Mouse (Mus musculus): ENCODE results near the gene 1600014C23Rik. TPM values are rescaled to one million over a fixed set of nuclear protein-coding genes. Genes with fewer than 3 reads are reported as not detected.
A peak's percentile ranks its signal among the peaks of the same experiment; 100 is the strongest.

The 1600014C23Rik gene
- polyA plus RNA-seq, 1 experiment from 2014 or later: not detected

DNA sequence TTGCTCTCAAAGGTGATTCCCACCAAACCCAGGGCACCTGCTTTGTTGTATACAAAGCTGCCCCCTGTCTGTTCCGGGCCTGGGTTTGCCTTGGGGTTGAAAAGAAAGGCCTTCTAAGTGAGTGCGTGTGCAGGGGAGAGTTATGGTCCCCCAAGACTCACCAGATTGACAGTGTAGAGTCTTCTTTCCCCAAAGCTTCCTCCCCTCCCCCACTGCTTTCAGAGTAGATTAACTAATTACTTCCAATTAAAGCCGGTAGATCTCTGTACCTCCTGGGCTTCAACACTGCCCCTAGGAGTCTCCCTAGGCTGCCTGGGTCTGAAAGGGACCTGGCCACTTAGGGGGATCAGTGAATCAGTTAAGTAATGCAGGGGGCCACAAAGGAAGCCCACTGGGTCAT lies 689 bp upstream of the 1600014C23Rik start:
- Histone ChIP-seq H3K27ac (peak overlapping the region; percentile 89; the same call in 1 of the 2 replicates), H3K36me3 (no peaks in the 10 kb centered on the region), H3K27me3 (replicated peaks) (peaks cover 45% of the 10 kb centered on the region), H3K4me3 (peak overlapping the region; percentile 47; the same call in 1 of the 2 replicates), H3K4me1 (peaks cover 46% of the 10 kb centered on the region), H3K4me2 (peak overlapping the region; percentile 77), H3K9me3 (replicated peaks) (no peaks in the 10 kb centered on the region), H3K9ac (peak overlapping the region; percentile 60)
- WGBS (ENCODE audit: insufficient replicate concordance): 35% methylated on average over 3 of the region's 3 CpGs
- ATAC-seq: no peak

DNA sequence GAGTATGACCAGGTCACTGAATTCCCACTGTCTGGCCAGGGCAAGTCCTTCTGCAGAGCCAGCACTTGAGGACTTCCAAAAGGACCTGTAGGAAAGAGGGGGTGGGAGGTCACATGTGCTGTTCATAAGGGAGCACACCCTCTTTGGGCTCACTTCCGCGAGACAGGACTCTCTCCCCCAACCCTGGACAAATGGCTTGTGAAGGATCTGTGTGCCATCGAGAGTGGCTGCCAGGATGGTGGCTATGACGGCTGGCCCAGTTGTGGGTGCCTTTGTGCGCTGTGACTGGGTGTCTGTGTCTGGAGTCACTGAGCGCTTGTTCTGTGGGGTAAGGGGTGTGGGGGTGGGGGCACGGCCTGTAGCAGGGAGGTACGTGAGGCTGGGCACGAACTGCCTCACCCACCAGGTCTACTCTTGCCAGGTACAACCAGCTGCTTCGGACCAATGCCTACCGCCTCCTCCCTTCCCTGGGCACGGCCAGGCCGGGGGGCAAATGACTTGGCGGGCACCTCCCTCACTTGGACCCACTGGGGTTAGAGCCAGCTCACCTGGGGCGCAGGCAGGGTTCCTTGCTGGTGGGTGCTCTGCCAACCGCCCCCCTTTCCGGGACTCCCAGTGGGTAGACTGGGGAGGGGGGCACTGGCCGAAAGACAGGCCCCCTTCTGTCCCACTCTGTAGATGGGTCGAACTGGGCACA lies 458 bp downstream of the 1600014C23Rik start:
- peak overlapping the region; percentile 47; the same call in 1 of the 2 replicates for H3K4me3 ChIP-seq
- no peaks in the 10 kb centered on the region for H3K36me3 ChIP-seq
- no peaks in the 10 kb centered on the region for H3K9me3 ChIP-seq (replicated peaks)
- 0 out of 2 replicates have a peak overlapping the region, but pooled peaks have one; percentile 60 for H3K9ac ChIP-seq
- H3K4me2 ChIP-seq: peak overlapping the region; percentile 77
- no peak overlapping the region for H3K27ac ChIP-seq
- no peak for ATAC-seq
- H3K27me3 ChIP-seq (replicated peaks): peaks cover 45% of the 10 kb centered on the region
- WGBS (ENCODE audit: insufficient replicate concordance): 59% methylated on average over 19 of the region's 19 CpGs
- H3K4me1 ChIP-seq: peaks cover 46% of the 10 kb centered on the region

DNA sequence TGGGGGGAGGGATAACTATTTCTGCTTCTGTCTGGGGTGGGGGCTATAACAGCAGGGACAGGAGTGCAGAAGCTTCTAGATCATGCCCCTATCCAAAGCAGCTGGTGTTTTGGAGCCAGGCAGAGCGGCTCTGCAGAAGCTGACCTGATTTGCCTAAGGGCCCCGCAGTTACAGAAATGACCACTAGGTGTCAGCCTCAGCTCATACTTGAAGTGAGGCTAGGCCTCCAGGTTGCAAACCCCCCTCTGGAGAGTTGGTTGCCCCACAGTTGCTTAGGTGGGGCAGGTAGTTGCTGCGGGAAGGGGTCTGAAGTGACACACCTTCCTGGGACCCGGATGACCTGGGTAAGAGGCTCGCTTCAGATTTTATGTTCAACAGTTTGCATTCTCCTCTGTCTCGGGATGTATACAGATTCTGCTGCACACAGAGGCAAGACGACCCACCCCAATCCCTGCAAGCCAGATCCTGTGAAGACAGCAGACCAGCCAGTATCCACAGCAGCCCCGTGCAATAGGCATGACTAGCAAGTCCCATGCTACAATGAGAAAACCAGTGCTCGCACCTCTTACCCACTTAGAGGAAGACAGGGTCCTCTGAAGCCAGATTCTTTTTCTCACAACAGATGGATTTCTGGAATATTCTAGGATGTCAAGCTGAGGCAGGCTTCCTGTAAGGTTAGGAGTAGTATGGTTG lies 2.3 kb downstream of the 1600014C23Rik start:
- H3K9me3 ChIP-seq (replicated peaks): no peaks in the 10 kb centered on the region
- H3K36me3 ChIP-seq: no peaks in the 10 kb centered on the region
- H3K4me3 ChIP-seq: no peak overlapping the region
- H3K4me1 ChIP-seq: peaks cover 49% of the 10 kb centered on the region
- 27% methylated on average over 9 of the region's 9 CpGs for WGBS (ENCODE audit: insufficient replicate concordance)
- H3K9ac ChIP-seq: no peak overlapping the region
- no peak for ATAC-seq
- no peak overlapping the region for H3K27ac ChIP-seq
- peaks cover 45% of the 10 kb centered on the region for H3K27me3 ChIP-seq (replicated peaks)
- no peak overlapping the region for H3K4me2 ChIP-seq

DNA sequence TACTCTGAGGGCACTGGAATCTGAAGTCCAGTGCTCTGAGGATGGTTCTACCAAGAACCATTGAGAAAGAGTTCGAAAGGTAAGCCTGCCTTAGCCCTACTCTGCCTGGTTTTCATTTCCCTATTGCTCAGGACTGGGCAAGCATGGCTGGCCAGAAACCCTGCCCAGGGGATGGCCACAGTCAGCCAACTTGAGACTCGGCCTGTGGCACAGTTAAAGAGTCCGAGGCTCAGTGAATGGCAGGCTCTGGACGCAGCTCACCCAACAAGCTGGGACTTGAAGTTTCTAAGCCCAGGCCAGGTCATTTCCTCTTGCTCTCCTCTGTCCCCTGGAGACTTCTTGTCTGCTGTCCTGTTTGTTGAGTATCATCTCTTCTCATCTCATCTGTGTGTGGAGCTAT lies 2.9 kb downstream of the 1600014C23Rik start:
- Histone ChIP-seq H3K27me3 (replicated peaks) (peaks cover 45% of the 10 kb centered on the region), H3K4me3 (no peak overlapping the region), H3K27ac (no peak overlapping the region), H3K36me3 (no peaks in the 10 kb centered on the region), H3K4me2 (no peak overlapping the region), H3K9ac (no peak overlapping the region), H3K9me3 (replicated peaks) (no peaks in the 10 kb centered on the region), H3K4me1 (peaks cover 49% of the 10 kb centered on the region)
- 73% methylated on average over 4 of the region's 4 CpGs for whole genome bisulfite sequencing (ENCODE audit: insufficient replicate concordance)
- no peak for ATAC-seq

DNA sequence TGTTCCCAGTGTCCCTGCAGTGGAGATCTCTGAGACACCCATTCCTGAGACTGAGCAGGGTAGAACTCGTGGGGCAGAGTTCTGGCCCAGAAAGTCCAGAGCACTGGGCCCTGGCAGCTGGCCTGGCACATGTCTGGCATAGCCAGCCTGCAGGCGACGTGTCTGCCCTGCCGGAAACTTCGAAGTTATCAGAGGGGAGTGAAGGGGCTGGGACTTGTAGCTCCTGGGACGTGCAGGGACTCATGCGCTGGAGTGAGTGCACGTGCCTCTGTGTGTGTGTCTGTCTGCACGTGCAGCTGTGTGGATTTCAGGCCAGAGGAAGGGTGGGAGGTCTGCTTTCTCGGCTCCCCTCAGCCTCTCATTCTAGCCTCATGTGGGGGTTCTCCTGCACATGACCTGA lies 4.3 kb downstream of the 1600014C23Rik start:
- Histone ChIP-seq H3K9me3 (replicated peaks) (no peaks in the 10 kb centered on the region), H3K4me2 (no peak overlapping the region), H3K36me3 (no peaks in the 10 kb centered on the region), H3K4me1 (peaks cover 47% of the 10 kb centered on the region), H3K4me3 (no peak overlapping the region), H3K27me3 (replicated peaks) (peaks cover 40% of the 10 kb centered on the region), H3K27ac (no peak overlapping the region), H3K9ac (no peak overlapping the region)
- ATAC-seq: no peak
- 44% methylated on average over 10 of the region's 10 CpGs for WGBS (ENCODE audit: insufficient replicate concordance)

DNA sequence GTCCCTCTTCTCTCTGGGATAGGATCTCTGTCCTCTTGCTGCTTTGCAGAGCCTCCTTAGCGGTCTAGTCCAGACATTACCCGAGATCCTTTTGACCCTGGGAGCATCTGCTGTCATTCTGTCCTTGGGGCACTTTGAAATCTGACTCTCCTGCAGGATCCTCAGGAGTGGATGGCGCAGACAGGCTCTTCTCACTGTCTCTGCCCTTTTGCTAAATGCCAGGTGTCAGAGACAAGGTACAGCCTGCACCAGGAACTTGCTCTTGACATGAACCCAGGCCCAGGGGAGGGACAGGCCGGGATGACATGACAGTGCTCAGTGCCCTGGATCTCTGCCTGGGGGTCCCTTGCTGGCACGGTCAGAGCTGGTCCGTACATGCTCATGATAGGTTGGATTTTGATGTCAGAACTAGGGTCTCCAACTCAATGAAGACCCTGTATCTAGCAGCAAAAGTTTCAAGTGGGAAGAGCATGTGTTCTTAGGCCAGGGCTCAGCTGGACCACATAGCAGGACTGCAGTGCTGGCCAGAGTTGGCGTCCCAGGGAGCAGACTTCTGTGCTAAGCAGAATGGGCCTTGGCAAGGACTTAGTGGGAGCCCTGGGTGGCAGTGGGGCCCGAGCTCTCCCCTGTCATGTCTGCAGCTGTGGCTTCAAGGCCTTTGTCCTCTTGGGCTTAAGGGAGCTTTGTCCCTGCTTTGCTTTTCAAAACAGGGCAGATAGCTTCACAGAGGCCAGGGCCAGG lies 5.5 kb downstream of the 1600014C23Rik start:
- ATAC-seq: no peak
- H3K9ac ChIP-seq: no peak overlapping the region
- peaks cover 45% of the 10 kb centered on the region for H3K4me1 ChIP-seq
- H3K27ac ChIP-seq: no peak overlapping the region
- 75% methylated on average over 8 of the region's 8 CpGs for WGBS (ENCODE audit: insufficient replicate concordance)
- H3K27me3 ChIP-seq (replicated peaks): peaks cover 33% of the 10 kb centered on the region
- H3K9me3 ChIP-seq (replicated peaks): no peaks in the 10 kb centered on the region
- no peak overlapping the region for H3K4me2 ChIP-seq
- H3K4me3 ChIP-seq: no peak overlapping the region
- no peaks in the 10 kb centered on the region for H3K36me3 ChIP-seq

DNA sequence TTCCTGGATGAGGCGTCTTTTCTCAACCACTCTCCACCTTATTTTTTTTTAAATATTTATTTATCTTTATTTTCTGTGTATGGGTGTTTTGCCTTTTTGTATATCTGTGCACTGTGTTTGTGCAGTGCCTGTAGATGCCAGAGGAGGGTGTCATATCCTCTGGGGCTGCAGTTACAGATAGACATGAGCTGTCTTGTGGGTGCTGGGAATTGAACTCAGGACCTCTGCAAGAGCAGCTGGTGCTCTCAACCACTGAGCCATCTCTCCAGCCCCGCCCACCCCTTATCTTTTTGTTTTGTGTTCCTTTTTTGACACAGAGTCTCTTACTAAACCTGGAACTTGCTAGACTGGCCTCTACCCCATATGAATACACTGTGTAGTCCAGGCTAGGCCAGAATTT lies 6.2 kb downstream of the 1600014C23Rik start:
- 60% methylated on average over 2 of the region's 2 CpGs for WGBS (ENCODE audit: insufficient replicate concordance)
- ATAC-seq: no peak

DNA sequence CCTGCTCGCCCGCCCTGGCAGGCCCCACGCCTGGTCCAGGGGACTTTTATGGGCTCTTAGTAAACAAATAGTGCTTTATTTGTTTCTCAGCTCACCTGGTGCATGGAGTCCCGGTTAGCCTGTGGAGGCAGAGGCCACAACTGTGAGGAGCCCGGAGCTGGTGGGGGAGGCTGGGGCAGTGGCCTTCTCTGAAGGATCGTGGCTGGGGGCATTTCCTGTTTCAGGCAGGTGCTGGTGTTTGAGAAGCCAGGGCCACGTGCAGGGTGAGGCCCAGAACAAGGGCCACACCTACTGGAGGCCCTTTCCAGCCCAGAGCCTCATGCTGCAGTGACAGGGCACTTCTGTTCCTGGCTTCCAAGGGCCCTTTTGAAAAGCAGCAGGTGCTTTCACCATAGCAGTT lies 7.4 kb downstream of the 1600014C23Rik start:
- WGBS (ENCODE audit: insufficient replicate concordance): 33% methylated on average over 7 of the region's 7 CpGs
- Histone ChIP-seq H3K27me3 (replicated peaks) (peaks cover 16% of the 10 kb centered on the region; the same call in 1 of the 2 replicates), H3K36me3 (no peaks in the 10 kb centered on the region), H3K4me3 (peak overlapping the region; percentile 4; the same call in 1 of the 2 replicates), H3K9me3 (replicated peaks) (no peaks in the 10 kb centered on the region), H3K4me1 (peaks cover 43% of the 10 kb centered on the region), H3K27ac (peak overlapping the region; percentile 83), H3K9ac (peak overlapping the region; percentile 57), H3K4me2 (peak overlapping the region; percentile 49)
- ATAC-seq: peak; percentile 84

More for the DNA sequence above, 6.2 kb downstream of the 1600014C23Rik start:
- Histone ChIP-seq H3K4me1 (peaks cover 43% of the 10 kb centered on the region), H3K27me3 (replicated peaks) (peaks cover 27% of the 10 kb centered on the region), H3K9me3 (replicated peaks) (no peaks in the 10 kb centered on the region), H3K36me3 (no peaks in the 10 kb centered on the region), H3K27ac (no peak overlapping the region), H3K4me3 (no peak overlapping the region), H3K9ac (no peak overlapping the region), H3K4me2 (no peak overlapping the region)

DNA sequence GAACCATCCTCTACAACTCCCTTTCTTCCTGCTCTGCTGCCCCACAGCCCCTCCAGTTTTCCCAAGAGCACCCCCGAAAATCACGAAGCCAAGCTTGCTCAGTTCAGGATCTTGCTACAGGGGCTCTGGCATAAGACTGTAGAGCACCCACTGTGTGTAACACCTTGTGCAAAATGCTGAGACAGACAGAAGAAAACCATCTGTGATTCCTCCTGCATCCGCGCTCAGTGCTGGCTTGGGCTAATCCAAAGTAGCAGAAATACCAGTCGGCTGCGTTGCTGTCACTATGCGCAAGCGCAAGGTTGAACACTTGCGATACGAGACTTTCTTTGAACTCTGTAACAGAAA lies 9.1 kb downstream of the 1600014C23Rik start:
- Histone ChIP-seq H3K27me3 (replicated peaks) (0 out of 2 replicates have a peak, but pooled peaks cover 10% of the 10 kb centered on the region), H3K9me3 (replicated peaks) (no peaks in the 10 kb centered on the region), H3K36me3 (no peaks in the 10 kb centered on the region), H3K9ac (no peak overlapping the region), H3K4me1 (peaks cover 43% of the 10 kb centered on the region), H3K4me3 (no peak overlapping the region), H3K4me2 (peak overlapping the region; percentile 76), H3K27ac (no peak overlapping the region)
- WGBS (ENCODE audit: insufficient replicate concordance): 87% methylated on average over 10 of the region's 10 CpGs
- ATAC-seq: no peak

DNA sequence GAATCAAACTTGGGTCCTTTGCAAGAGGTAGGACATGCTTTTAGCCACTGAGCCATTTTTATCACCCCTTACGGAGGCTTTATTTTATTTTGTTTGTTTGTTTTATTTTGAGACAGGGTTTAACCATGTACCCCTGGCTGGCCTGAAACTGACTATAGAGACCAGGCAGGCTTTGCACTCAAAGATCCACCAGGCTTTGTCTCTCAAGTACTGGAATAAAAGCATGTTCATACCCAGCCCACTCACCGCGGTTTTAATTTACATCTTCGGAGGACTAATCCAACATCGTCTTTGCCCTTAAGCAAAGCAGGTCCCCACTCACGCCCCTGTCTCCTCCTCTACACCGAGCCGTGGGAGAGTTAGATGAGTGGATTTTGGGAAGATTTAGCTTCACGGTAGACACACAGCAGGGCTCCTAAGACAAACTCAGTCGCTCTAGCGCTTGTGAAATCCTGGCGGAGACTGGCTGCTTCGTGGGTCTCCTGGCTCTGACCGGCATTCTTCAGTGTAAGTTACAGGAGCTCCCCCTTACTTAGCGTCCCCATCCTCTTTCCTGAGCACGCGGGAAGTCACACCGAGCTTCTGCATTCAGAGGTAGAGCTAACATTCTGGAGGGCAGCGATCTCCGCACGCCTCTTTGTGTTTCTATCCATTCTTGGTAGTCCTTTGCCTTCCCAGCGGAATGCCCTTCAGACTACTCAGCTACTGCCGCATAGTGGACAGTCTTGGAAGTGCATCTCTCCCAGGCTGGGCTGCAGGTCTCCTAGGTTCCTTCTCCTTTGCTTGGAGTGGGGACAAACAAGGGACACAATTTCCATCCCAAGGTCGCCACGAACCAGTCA lies 9.7 kb downstream of the 1600014C23Rik start:
- Histone ChIP-seq H3K27ac (peak overlapping the region; percentile 6; the same call in 1 of the 2 replicates), H3K27me3 (replicated peaks) (0 out of 2 replicates have a peak, but pooled peaks cover 10% of the 10 kb centered on the region), H3K36me3 (no peaks in the 10 kb centered on the region), H3K9ac (peak overlapping the region; percentile 66), H3K4me2 (peak overlapping the region; percentile 76), H3K9me3 (replicated peaks) (no peaks in the 10 kb centered on the region), H3K4me3 (peak overlapping the region; percentile 48), H3K4me1 (peaks cover 43% of the 10 kb centered on the region)
- no peak for ATAC-seq
- 9% methylated on average over 25 of the region's 25 CpGs for WGBS (ENCODE audit: insufficient replicate concordance)

DNA sequence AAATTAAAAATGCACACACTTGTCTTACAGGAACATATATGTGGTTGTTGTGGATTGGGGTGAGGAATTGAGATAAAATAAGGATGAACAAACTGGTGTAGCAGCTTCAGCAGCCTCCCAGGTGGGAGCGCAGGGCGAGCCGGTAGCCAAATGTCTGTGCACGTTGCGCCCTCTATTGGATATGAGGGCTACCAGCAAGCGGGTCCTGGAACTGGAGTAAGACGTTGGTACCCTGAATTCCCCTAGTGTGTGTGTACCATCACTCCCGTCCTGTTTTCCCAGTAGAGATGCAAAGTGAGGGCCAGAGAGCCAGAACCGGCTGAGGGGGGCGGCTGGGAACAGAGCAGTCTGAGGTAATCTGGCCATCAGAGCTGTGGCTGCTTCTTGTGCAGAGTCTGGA lies 15.3 kb downstream of the 1600014C23Rik start:
- 5% methylated on average over 10 of the region's 10 CpGs for WGBS (ENCODE audit: insufficient replicate concordance)
- H3K9ac ChIP-seq: no peak overlapping the region
- H3K9me3 ChIP-seq (replicated peaks): no peaks in the 10 kb centered on the region
- no peak overlapping the region for H3K4me3 ChIP-seq
- H3K27me3 ChIP-seq (replicated peaks): 0 out of 2 replicates have a peak, but pooled peaks cover 16% of the 10 kb centered on the region
- H3K27ac ChIP-seq: no peak overlapping the region
- 0 out of 2 replicates have a peak, but pooled peaks have one; percentile 57 for ATAC-seq
- no peak overlapping the region for H3K4me2 ChIP-seq
- H3K36me3 ChIP-seq: no peaks in the 10 kb centered on the region
- H3K4me1 ChIP-seq: peaks cover 2% of the 10 kb centered on the region

Data from liver, embryonic 12.5 days (tissue).